Mouse (Mus musculus): ENCODE data around the gene Atg16l1.
A peak's percentile ranks its signal among the peaks of the same experiment; 100 is the strongest.
"Not testable (repeated sequence)": the region's sequence is repeated elsewhere in the genome, so short reads cannot be mapped to it uniquely, and the experiment has no call there.

The Atg16l1 gene

GRCm38 (mm10) chr1:87773336-87773735 is 17.7 kb downstream of the Atg16l1 start:
- no peak for DNase-seq (ENCODE audit: low read depth, low spot score)

- no peak for DNase-seq (ENCODE audit: low read depth, low spot score)
These were observed 19.2 kb downstream of the Atg16l1 start for GRCm38 (mm10) chr1:87774845-87775244.

GRCm38 (mm10) chr1:87779204-87779785 is 23.6 kb downstream of the Atg16l1 start:
- no peak for DNase-seq (ENCODE audit: low read depth, low spot score)

GRCm38 (mm10) chr1:87785703-87786102 is 30.0 kb downstream of the Atg16l1 start:
- DNase-seq (ENCODE audit: low read depth, low spot score), result no peak

- no peak for DNase-seq (ENCODE audit: low read depth, low spot score)
These were observed 30.6 kb downstream of the Atg16l1 start for GRCm38 (mm10) chr1:87786251-87786650.

- DNase-seq (ENCODE audit: low read depth, low spot score), result no peak
These were observed 34.0 kb downstream of the Atg16l1 start for GRCm38 (mm10) chr1:87789665-87790064.

- no peak for DNase-seq (ENCODE audit: low read depth, low spot score)
These were observed 36.9 kb downstream of the Atg16l1 start for GRCm38 (mm10) chr1:87792438-87793137.

- no peak for DNase-seq (ENCODE audit: low read depth, low spot score)
These were observed 37.4 kb downstream of the Atg16l1 start for GRCm38 (mm10) chr1:87793138-87793449.

- DNase-seq (ENCODE audit: low read depth, low spot score), result no peak
These were observed 42.0 kb downstream of the Atg16l1 start for GRCm38 (mm10) chr1:87797702-87798101.

GRCm38 (mm10) chr1:87798306-87798705 is 42.6 kb downstream of the Atg16l1 start:
- no peak for DNase-seq (ENCODE audit: low read depth, low spot score)

GRCm38 (mm10) chr1:87803576-87803975 is 47.9 kb downstream of the Atg16l1 start, which contains the start of gene Sag:
Gene Sag (plus strand): TSS chr1:87803680.
- DNase-seq (ENCODE audit: low read depth, low spot score), result no peak

GRCm38 (mm10) chr1:87807751-87808150 is 52.1 kb downstream of the Atg16l1 start:
- no peak for DNase-seq (ENCODE audit: low read depth, low spot score)

- DNase-seq (ENCODE audit: low read depth, low spot score), result no peak
These were observed 55.7 kb downstream of the Atg16l1 start for GRCm38 (mm10) chr1:87811391-87811790.

GRCm38 (mm10) chr1:87812061-87812460 is 56.4 kb downstream of the Atg16l1 start:
- DNase-seq (ENCODE audit: low read depth, low spot score), result no peak

GRCm38 (mm10) chr1:87813155-87813554 is 57.5 kb downstream of the Atg16l1 start:
- no peak for DNase-seq (ENCODE audit: low read depth, low spot score)

- no peak for DNase-seq (ENCODE audit: low read depth, low spot score)
These were observed 58.0 kb downstream of the Atg16l1 start for GRCm38 (mm10) chr1:87813681-87814080.

GRCm38 (mm10) chr1:87824420-87824995 is 68.8 kb downstream of the Atg16l1 start:
- DNase-seq (ENCODE audit: low read depth, low spot score), result no peak

- peak; percentile 35 for DNase-seq (ENCODE audit: low read depth, low spot score)
These were observed 69.6 kb downstream of the Atg16l1 start for GRCm38 (mm10) chr1:87825281-87825680.

GRCm38 (mm10) chr1:87825991-87826390 is 70.3 kb downstream of the Atg16l1 start:
- DNase-seq (ENCODE audit: low read depth, low spot score), result no peak

GRCm38 (mm10) chr1:87826474-87826873 is 70.8 kb downstream of the Atg16l1 start:
- no peak for DNase-seq (ENCODE audit: low read depth, low spot score)

GRCm38 (mm10) chr1:87827476-87827875 is 71.8 kb downstream of the Atg16l1 start:
- DNase-seq (ENCODE audit: low read depth, low spot score), result not testable (repeated sequence)

GRCm38 (mm10) chr1:87828185-87828584 is 72.5 kb downstream of the Atg16l1 start:
- DNase-seq (ENCODE audit: low read depth, low spot score), result no peak

- DNase-seq (ENCODE audit: low read depth, low spot score), result no peak
These were observed 73.4 kb downstream of the Atg16l1 start for GRCm38 (mm10) chr1:87828926-87829580.

All from ES-CJ7 (cell line).